11 mouse cellular contexts compared by ENCODE assay signal in genomic region chr8:105545249-105545648, GRCm38 (mm10). TPM values are rescaled to one million over a fixed set of nuclear protein-coding genes. Genes with fewer than 3 reads are reported as not detected.
DNase-seq lines count a peak whose midpoint lies in the region; ATAC-seq lines count a peak whose summit lies in the region.
"Had no signal": no experiment of that assay in that cellular context is flagged by ENCODE, and none has a peak within 500 bp of the region (broad histone marks: within the 10 kb centered on the region; RNA-seq: fewer than 3 reads in every experiment).

No protein-coding gene starts in this region.

- 77% methylated on average over 3 of the region's 3 CpGs for WGBS in kidney, embryonic 15.5 days

- H3K27me3 ChIP-seq in kidney, embryonic 15.5 days, result no peaks in the 10 kb centered on the region
- H3K27me3 ChIP-seq: midbrain, embryonic 12.5 days had no signal

- no peak overlapping the region for H3K4me3 ChIP-seq in kidney, embryonic 15.5 days (replicated peaks)
- H3K4me3 ChIP-seq: midbrain, embryonic 12.5 days had no signal

- peaks cover 7% of the 10 kb centered on the region for H3K36me3 ChIP-seq in kidney, embryonic 15.5 days

- no peak overlapping the region for H3K9ac ChIP-seq in kidney, embryonic 15.5 days
- H3K9ac ChIP-seq: midbrain, embryonic 12.5 days had no signal

- peak; percentile 67 to 68 for DNase-seq in cerebellum, postnatal 10 days
- DNase-seq in cerebellum, adult 9-11 months, result no peak
- DNase-seq in kidney, adult 9 months, result no peak
- DNase-seq in right cerebral cortex, adult 2 months (ENCODE audit: low spot score in 2 of 2), result peak; percentile 47
- DNase-seq in right cerebral cortex, postnatal 4 days, result no peak
- no peak for DNase-seq in spleen, postnatal 36 days (ENCODE audit: low spot score in 2 of 2)
- DNase-seq in urinary bladder, postnatal 10 days (ENCODE audit: low spot score), result no peak
- DNase-seq: embryo, embryonic 11 days; layer of hippocampus, postnatal 36 days had no signal

- no peak for ATAC-seq in kidney, embryonic 15.5 days (replicated peaks; ENCODE audit: low FRiP score)

- H3K4me2 ChIP-seq in kidney, embryonic 15.5 days, result no peak overlapping the region
- H3K4me2 ChIP-seq: midbrain, embryonic 12.5 days had no signal

- peaks cover 38% of the 10 kb centered on the region for H3K4me1 ChIP-seq in kidney, embryonic 15.5 days
- H3K4me1 ChIP-seq: midbrain, embryonic 12.5 days had no signal

- peak overlapping the region; percentile 89 for H3K27ac ChIP-seq in kidney, embryonic 15.5 days
- H3K27ac ChIP-seq: midbrain, embryonic 12.5 days had no signal

- H3K9me3 ChIP-seq in kidney, embryonic 15.5 days (replicated peaks), result no peaks in the 10 kb centered on the region
- H3K9me3 ChIP-seq: midbrain, embryonic 12.5 days had no signal

RNA-seq across cellular contexts. Expression of gene Atp6v0d1, which starts 20.6 kb away (rescaled TPM):
- 85.8 and 88.3 TPM in 2 replicates for polyA plus RNA-seq in kidney, embryonic 15.5 days (2015; fragmentation: Nextera tagmentation; extraction: Ambion mirVana)

RNA-seq across cellular contexts. Expression of gene Hsd11b2, which starts 26.7 kb away (rescaled TPM):
- polyA plus RNA-seq in kidney, embryonic 15.5 days (2015; fragmentation: Nextera tagmentation; extraction: Ambion mirVana), result 30.0 and 35.6 TPM in 2 replicates

RNA-seq across cellular contexts. Expression of gene Zdhhc1, which starts 48.5 kb away (rescaled TPM):
- 39.2 and 43.7 TPM in 2 replicates for polyA plus RNA-seq in kidney, embryonic 15.5 days (2015; fragmentation: Nextera tagmentation; extraction: Ambion mirVana)

RNA-seq across cellular contexts. Expression of gene Ripor1, which starts 59.8 kb away (rescaled TPM):
- polyA plus RNA-seq in kidney, embryonic 15.5 days (2015; fragmentation: Nextera tagmentation; extraction: Ambion mirVana), result 33.3 and 39.5 TPM in 2 replicates

Comparison
In these comparisons a context has a peak if more than half of its experiments do, and no peak if none do; other contexts are left out.
1. DNase-seq: peak in cerebellum, postnatal 10 days (2 of 2) and right cerebral cortex, adult 2 months (2 of 2); none in cerebellum, adult 9-11 months (single experiment), kidney, adult 9 months (single experiment), right cerebral cortex, postnatal 4 days (single experiment), spleen, postnatal 36 days (0 of 2) and urinary bladder, postnatal 10 days (single experiment).